Comparison of ENCODE assay signal across 21 mouse cellular contexts in the genomic region with DNA sequence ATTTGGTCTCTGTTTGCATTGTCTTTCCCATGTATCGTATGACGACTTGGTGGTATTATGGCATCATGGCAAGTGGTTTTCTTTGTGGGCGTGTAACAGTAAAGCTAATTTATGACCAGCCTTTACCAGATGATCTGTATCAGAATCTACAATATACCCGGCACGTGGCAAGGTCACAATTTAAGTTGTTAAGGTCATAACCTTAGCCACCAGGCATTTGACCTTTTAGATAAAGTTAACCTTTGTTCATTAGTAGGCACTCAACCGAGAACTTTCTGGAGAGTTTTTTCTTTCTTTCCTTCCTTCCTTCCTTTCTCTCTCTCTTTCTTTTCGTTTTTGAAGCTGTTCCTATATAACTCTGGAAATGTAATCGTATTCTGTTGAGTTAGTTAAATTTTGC. TPM values are rescaled to one million over a fixed set of nuclear protein-coding genes. Genes with fewer than 3 reads are reported as not detected.
DNase-seq lines count a peak whose midpoint lies in the region; ATAC-seq and TF ChIP-seq lines count a peak whose summit lies in the region.
"Had no signal": no experiment of that assay in that cellular context is flagged by ENCODE, and none has a peak within 500 bp of the region (broad histone marks: within the 10 kb centered on the region; RNA-seq: fewer than 3 reads in every experiment).

No protein-coding gene starts in this region.

- no peaks in the 10 kb centered on the region for H3K9me3 ChIP-seq in forebrain, postnatal 0 days (ENCODE audit: low read length)
- H3K9me3 ChIP-seq in forebrain, embryonic 11.5 days (ENCODE audit: control insufficient read depth, low read length) = no peaks in the 10 kb centered on the region; the same call in 1 of the 2 replicates
- H3K9me3 ChIP-seq: heart, embryonic 10.5 days; heart, embryonic 15.5 days had no signal

- no peak overlapping the region for H3K9ac ChIP-seq in forebrain, postnatal 0 days
- H3K9ac ChIP-seq in forebrain, embryonic 11.5 days (ENCODE audit: low read length) = no peak overlapping the region
- H3K9ac ChIP-seq: heart, embryonic 15.5 days; hindbrain, embryonic 14.5 days had no signal

- DNase-seq in forebrain, postnatal 0 days = no peak
- no peak for DNase-seq in forebrain, embryonic 11.5 days (ENCODE audit: low spot score)
- peak; percentile 35 for DNase-seq in kidney, adult 9 months
- no peak for DNase-seq in kidney, adult 18-20 months
- peak; percentile 48 for DNase-seq in embryo, embryonic 10 days (ENCODE audit: low spot score)
- DNase-seq in embryo, embryonic 11 days = peak; percentile 20
- DNase-seq in adrenal gland, postnatal 36 days = no peak
- DNase-seq in adrenal gland, adult 8-10 months = no peak
- DNase-seq: adrenal gland, adult 2 months; cerebellum, adult 18-20 months; cerebellum, adult 9-11 months; gastrocnemius, postnatal 36 days; heart, adult 18-20 months; heart, postnatal 14 days; kidney, adult 8-10 months had no signal

- H3K4me3 ChIP-seq in forebrain, postnatal 0 days (ENCODE audit: low read depth, low read length) = no peak overlapping the region
- H3K4me3 ChIP-seq in forebrain, embryonic 11.5 days (ENCODE audit: low read depth, low read length) = no peak overlapping the region
- H3K4me3 ChIP-seq: heart, embryonic 10.5 days; heart, embryonic 15.5 days had no signal

- peaks cover 9% of the 10 kb centered on the region; the same call in 1 of the 2 replicates for H3K4me1 ChIP-seq in forebrain, postnatal 0 days (ENCODE audit: insufficient read depth)
- H3K4me1 ChIP-seq in forebrain, embryonic 11.5 days (replicated peaks; ENCODE audit: control insufficient read depth, insufficient read depth, low read length) = no peaks in the 10 kb centered on the region; the same call in 1 of the 2 replicates
- H3K4me1 ChIP-seq: heart, embryonic 10.5 days had no signal

- 64% methylated on average over 8 of the region's 8 CpGs for WGBS in forebrain, postnatal 0 days
- 63% methylated on average over 8 of the region's 8 CpGs for WGBS in forebrain, embryonic 11.5 days

- ATAC-seq in forebrain, postnatal 0 days = no peak
- ATAC-seq in forebrain, embryonic 11.5 days (replicated peaks; ENCODE audit: low FRiP score) = no peak
- ATAC-seq: intestine, embryonic 16.5 days had no signal

- H3K4me2 ChIP-seq in forebrain, postnatal 0 days (ENCODE audit: low read depth) = peak overlapping the region; percentile 22; the same call in 1 of the 2 replicates
- H3K4me2 ChIP-seq in forebrain, embryonic 11.5 days (ENCODE audit: low read depth, low read length, severe bottlenecking) = no peak overlapping the region
- H3K4me2 ChIP-seq: heart, embryonic 15.5 days had no signal

- H3K36me3 ChIP-seq in forebrain, postnatal 0 days (ENCODE audit: insufficient read depth) = no peaks in the 10 kb centered on the region
- H3K36me3 ChIP-seq in forebrain, embryonic 11.5 days (ENCODE audit: control insufficient read depth, insufficient read depth, low read length) = peaks cover 7% of the 10 kb centered on the region

- no peaks in the 10 kb centered on the region for H3K27me3 ChIP-seq in forebrain, postnatal 0 days (ENCODE audit: insufficient read depth, low read length)
- H3K27me3 ChIP-seq in forebrain, embryonic 11.5 days (ENCODE audit: control insufficient read depth, insufficient read depth, low read length) = no peaks in the 10 kb centered on the region; the same call in 1 of the 2 replicates
- H3K27me3 ChIP-seq: heart, embryonic 15.5 days had no signal

- no peak overlapping the region for H3K27ac ChIP-seq in forebrain, postnatal 0 days (ENCODE audit: low read depth, low read length)
- H3K27ac ChIP-seq in forebrain, embryonic 11.5 days (ENCODE audit: low read depth, low read length) = no peak overlapping the region
- H3K27ac ChIP-seq: heart, embryonic 10.5 days; heart, embryonic 15.5 days; hindbrain, embryonic 14.5 days had no signal

- no peak for TF ChIP-seq CTCF in forebrain, postnatal 0 days (IDR thresholded peaks at IDR 0.05; ENCODE audit: low read depth)

RNA-seq across cellular contexts. Expression of a gene that starts 8.7 kb away (rescaled TPM):
- total RNA-seq in forebrain, postnatal 0 days (2014; rRNA removed) = 12.9 and 15.2 TPM in 2 replicates
- polyA plus RNA-seq in forebrain, postnatal 0 days (2015; fragmentation: Nextera tagmentation; extraction: Ambion mirVana) = 19.3 and 20.7 TPM in 2 replicates
- polyA plus RNA-seq in forebrain, embryonic 11.5 days (2014; fragmentation: Nextera tagmentation; extraction: Ambion mirVana) = 45.7 and 46.4 TPM in 2 replicates
- not detected for total RNA-seq in adrenal gland, postnatal 36 days (2021)
- under 1 TPM in 3 of 4 experiments, not detected in 1; 0.28 to 0.73 (median 0.59) TPM for total RNA-seq in adrenal gland, adult 8-10 months (2022)
- total RNA-seq: adrenal gland, adult 2 months; ES-E14; heart, adult 18-20 months; heart, postnatal 14 days; hematopoietic stem cell, adult 5-6 weeks had no signal

RNA-seq across cellular contexts. Expression of a gene that starts 14.0 kb away (rescaled TPM):
- 44.1 and 51.2 TPM in 2 replicates for total RNA-seq in forebrain, postnatal 0 days (2014; rRNA removed)
- 38.2 and 57.5 TPM in 2 replicates for polyA plus RNA-seq in forebrain, postnatal 0 days (2015; fragmentation: Nextera tagmentation; extraction: Ambion mirVana)
- 39.5 and 45.4 TPM in 2 replicates for polyA plus RNA-seq in forebrain, embryonic 11.5 days (2014; fragmentation: Nextera tagmentation; extraction: Ambion mirVana)
- total RNA-seq in adrenal gland, postnatal 36 days (2021) = 100 to 1,000 TPM; 124 to 204 TPM
- total RNA-seq in adrenal gland, adult 8-10 months (2022) = 100 to 1,000 TPM; 117 to 145 (median 127) TPM

Comparison
In these comparisons a context has a peak if more than half of its experiments do, and no peak if none do; other contexts are left out.
1. DNase-seq: peak in kidney, adult 9 months (single experiment), embryo, embryonic 10 days (single experiment) and embryo, embryonic 11 days (single experiment); none in forebrain, postnatal 0 days (single experiment), forebrain, embryonic 11.5 days (single experiment), kidney, adult 18-20 months (single experiment), adrenal gland, postnatal 36 days (0 of 2) and adrenal gland, adult 8-10 months (single experiment).